11 mouse cellular contexts compared by ENCODE assay signal in genomic region chr1:33531097-33531856, GRCm38 (mm10).
DNase-seq lines count a peak whose midpoint lies in the region; ATAC-seq and TF ChIP-seq lines count a peak whose summit lies in the region.
"Had no signal": no experiment of that assay in that cellular context is flagged by ENCODE, and none has a peak within 500 bp of the region (broad histone marks: within the 10 kb centered on the region; RNA-seq: fewer than 3 reads in every experiment).

No protein-coding gene starts in this region.

- no peaks in the 10 kb centered on the region for H3K9me3 ChIP-seq in hindbrain, embryonic 16.5 days (ENCODE audit: control insufficient read depth, low read length)
- no peaks in the 10 kb centered on the region for H3K9me3 ChIP-seq in liver, postnatal 0 days (ENCODE audit: low read length)
- no peaks in the 10 kb centered on the region for H3K9me3 ChIP-seq in kidney, embryonic 16.5 days (ENCODE audit: low read length)
- H3K9me3 ChIP-seq: embryonic facial prominence, embryonic 10.5 days had no signal

- 0 out of 2 replicates have a peak overlapping the region, but pooled peaks have one; percentile 40 for H3K27ac ChIP-seq in hindbrain, embryonic 16.5 days (ENCODE audit: low read depth, low read length)
- 0 out of 2 replicates have a peak overlapping the region, but pooled peaks have one; percentile 14 for H3K27ac ChIP-seq in liver, postnatal 0 days (ENCODE audit: low read depth)
- no peak overlapping the region for H3K27ac ChIP-seq in kidney, embryonic 16.5 days (ENCODE audit: low read length)
- H3K27ac ChIP-seq: embryonic facial prominence, embryonic 10.5 days had no signal

- TF ChIP-seq CTCF in brain, embryonic 14.5 days (IDR thresholded peaks at IDR 0.05; ENCODE audit: borderline replicate concordance, extremely low read depth, insufficient read depth, insufficient read length): no peak
- TF ChIP-seq CTCF in liver, postnatal 0 days (IDR thresholded peaks at IDR 0.05; ENCODE audit: low read depth): no peak
- no peak for TF ChIP-seq CTCF in lung, adult 2 months (IDR thresholded peaks at IDR 0.05; ENCODE audit: insufficient read depth, low read length)

- no peak for TF ChIP-seq POLR2A in brain, embryonic 14.5 days (IDR thresholded peaks at IDR 0.05; ENCODE audit: borderline replicate concordance, extremely low read depth, insufficient read depth, insufficient read length, poor library complexity, severe bottlenecking)
- no peak for TF ChIP-seq POLR2A in lung, adult 2 months (IDR thresholded peaks at IDR 0.05; ENCODE audit: borderline replicate concordance, extremely low read depth, low read depth, low read length)

- H3K36me3 ChIP-seq in hindbrain, embryonic 16.5 days (ENCODE audit: control insufficient read depth, insufficient read depth, low read length): no peaks in the 10 kb centered on the region
- H3K36me3 ChIP-seq in liver, postnatal 0 days (replicated peaks; ENCODE audit: insufficient read depth, low read length): no peaks in the 10 kb centered on the region
- no peaks in the 10 kb centered on the region for H3K36me3 ChIP-seq in kidney, embryonic 16.5 days (ENCODE audit: insufficient read depth, low read length)
- H3K36me3 ChIP-seq: embryonic facial prominence, embryonic 10.5 days had no signal

- no peak overlapping the region for H3K4me3 ChIP-seq in hindbrain, embryonic 16.5 days (ENCODE audit: low read length)
- H3K4me3 ChIP-seq in liver, postnatal 0 days (ENCODE audit: low read depth, low read length): no peak overlapping the region
- H3K4me3 ChIP-seq in lung, adult 2 months (replicated peaks; ENCODE audit: extremely low read depth, low read depth, low read length): no peak overlapping the region
- H3K4me3 ChIP-seq in kidney, embryonic 16.5 days (ENCODE audit: low read length): no peak overlapping the region
- H3K4me3 ChIP-seq: embryonic facial prominence, embryonic 10.5 days had no signal

- 43% methylated on average over 5 of the region's 5 CpGs for WGBS in hindbrain, embryonic 16.5 days
- WGBS in liver, postnatal 0 days (ENCODE audit: insufficient replicate concordance): 79% methylated on average over 5 of the region's 5 CpGs
- WGBS in lung, adult 2 months: 87% methylated on average over 5 of the region's 5 CpGs
- WGBS in kidney, embryonic 16.5 days: 82% methylated on average over 5 of the region's 5 CpGs

- H3K4me2 ChIP-seq in hindbrain, embryonic 16.5 days (ENCODE audit: low read length): no peak overlapping the region
- no peak overlapping the region for H3K4me2 ChIP-seq in liver, postnatal 0 days (ENCODE audit: low read depth, low read length)
- H3K4me2 ChIP-seq in kidney, embryonic 16.5 days (replicated peaks; ENCODE audit: low read depth, low read length): no peak overlapping the region

- TF ChIP-seq EP300 in liver, postnatal 0 days (IDR thresholded peaks at IDR 0.05; ENCODE audit: low read depth): peak; percentile 45

- H3K9ac ChIP-seq in hindbrain, embryonic 16.5 days (ENCODE audit: low read depth, low read length): no peak overlapping the region
- H3K9ac ChIP-seq in liver, postnatal 0 days (replicated peaks): no peak overlapping the region
- H3K9ac ChIP-seq in kidney, embryonic 16.5 days (replicated peaks; ENCODE audit: low read length): no peak overlapping the region

- H3K27me3 ChIP-seq in hindbrain, embryonic 16.5 days (replicated peaks; ENCODE audit: control insufficient read depth, insufficient read depth, low read length): no peaks in the 10 kb centered on the region
- H3K27me3 ChIP-seq in liver, postnatal 0 days (ENCODE audit: insufficient read depth, low read length): no peaks in the 10 kb centered on the region
- no peaks in the 10 kb centered on the region for H3K27me3 ChIP-seq in kidney, embryonic 16.5 days (ENCODE audit: insufficient read depth, low read length)

- peaks cover 6% of the 10 kb centered on the region for H3K4me1 ChIP-seq in hindbrain, embryonic 16.5 days (ENCODE audit: control insufficient read depth, insufficient read depth, low read depth, low read length)
- H3K4me1 ChIP-seq in liver, postnatal 0 days (ENCODE audit: insufficient read depth): 0 out of 2 replicates have a peak, but pooled peaks cover 2% of the 10 kb centered on the region
- no peaks in the 10 kb centered on the region for H3K4me1 ChIP-seq in lung, adult 2 months (ENCODE audit: control insufficient read depth, insufficient read depth, low read length)
- peaks cover 4% of the 10 kb centered on the region; the same call in 1 of the 2 replicates for H3K4me1 ChIP-seq in kidney, embryonic 16.5 days (ENCODE audit: insufficient read depth, low read length)
- H3K4me1 ChIP-seq: embryonic facial prominence, embryonic 10.5 days had no signal

- peak; percentile 78 for ATAC-seq in hindbrain, embryonic 16.5 days
- ATAC-seq in liver, postnatal 0 days: peak; percentile 76
- ATAC-seq in kidney, embryonic 16.5 days (ENCODE audit: low FRiP score, low TSS enrichment): no peak

- DNase-seq in 416B (ENCODE audit: low read depth): peak; percentile 66
- peak; percentile 73 for DNase-seq in brain, embryonic 14.5 days (ENCODE audit: low read depth)
- no peak for DNase-seq in liver, postnatal 0 days
- no peak for DNase-seq in lung, adult 2 months
- no peak for DNase-seq in MN1 (ENCODE audit: low spot score)
- DNase-seq: kidney, postnatal 36 days; spleen, adult 18-20 months; thymus, postnatal 14 days had no signal

Comparison
In these comparisons a context has a peak if more than half of its experiments do, and no peak if none do; other contexts are left out.
1. DNase-seq: peak in 416B (single experiment) and brain, embryonic 14.5 days (single experiment); none in liver, postnatal 0 days (single experiment), lung, adult 2 months (single experiment) and MN1 (single experiment).